Mouse (Mus musculus) left cerebral cortex, adult 2 months (tissue): ENCODE data around the gene Ablim2. TPM values are rescaled to one million over a fixed set of nuclear protein-coding genes. Genes with fewer than 3 reads are reported as not detected.

Experiments used
- DNase-seq, 2 experiments: peaks; one replicate each; pipeline ENCODE4 v3.0.0; 2021 to 2022; ENCODE audit warnings: low spot score in 2 of 2, mixed read lengths in 1 of 2; ENCODE audit errors: extremely low spot score in 1 of 2
- H3K27ac ChIP-seq: fragments of 200-600 bp; 2 replicates; pipeline ENCODE4 v1.8.1; 2022
- H3K4me3 ChIP-seq: fragments of 200-600 bp; 2 replicates; pipeline ENCODE4 v1.8.1; 2022
- CTCF ChIP-seq: fragments of 200-600 bp; IDR thresholded peaks from 2 replicates; pipeline ENCODE4 v1.8.1; 2022; ENCODE audit warnings: antibody characterized with exemption, mild to moderate bottlenecking, moderate library complexity
- intact Hi-C: fragments of 180-260 bp; cut with DNase I; formaldehyde crosslinking; loops from one replicate; pipeline ENCODE4 v1.15.1; 2025
- total RNA-seq, 2 experiments: library from RNA; stranded (reverse); gene quantifications; 2 replicates each; pipeline ENCODE4 v1.2.3; 2021

Ablim2 gene
- total RNA-seq, 2 experiments from 2014 or later, result 191 to 208 TPM

- DNase-seq, result peak; percentile 98 to 99
- intact Hi-C loops, result loop anchor here (1.0 kb wide), 1 partner anchor 79 kb away; no protein-coding TSS in a partner anchor
- no peak; the same call in 1 of the 2 replicates for TF ChIP-seq CTCF
- peak within 1 kb of the TSS; percentile 89 for H3K27ac ChIP-seq
- peak within 1 kb of the TSS; percentile 84 for H3K4me3 ChIP-seq
Measured at GRCm38 (mm10) chr5:35893093-35893804, 135.6 kb downstream of the Ablim2 start, which contains the start of gene Afap1. Afap1 (plus strand) TSS chr5:35893319.

- peak; percentile 60 to 66 for DNase-seq
- intact Hi-C loops, result loop anchor here (1.0 kb wide), 1 partner anchor 78 kb away; no protein-coding TSS in a partner anchor
- Histone ChIP-seq H3K4me3 (peak overlapping the region; percentile 84), H3K27ac (peak overlapping the region; percentile 89)
- peak; percentile 59 for TF ChIP-seq CTCF
Measured at GRCm38 (mm10) chr5:35893805-35894260, 136.2 kb downstream of the Ablim2 start.

GRCm38 (mm10) chr5:35894295-35895047 lies 136.8 kb downstream of the Ablim2 start:
- intact Hi-C loops, result no loop called here
- DNase-seq, result no peak
- H3K27ac ChIP-seq, result peak overlapping the region; percentile 89
- peak overlapping the region; percentile 84 for H3K4me3 ChIP-seq
- TF ChIP-seq CTCF, result no peak

- Histone ChIP-seq H3K4me3 (no peak overlapping the region), H3K27ac (no peak overlapping the region)
- TF ChIP-seq CTCF, result no peak
- intact Hi-C loops, result no loop called here
- no peak for DNase-seq
Measured at GRCm38 (mm10) chr5:35895926-35896325, 138.2 kb downstream of the Ablim2 start.

- Histone ChIP-seq H3K27ac (no peak overlapping the region; the same call in 1 of the 2 replicates), H3K4me3 (no peak overlapping the region)
- no peak for TF ChIP-seq CTCF
- DNase-seq, result no peak
- intact Hi-C loops, result no loop called here
Measured at GRCm38 (mm10) chr5:35896556-35896955, 138.9 kb downstream of the Ablim2 start.

GRCm38 (mm10) chr5:35897147-35897546 lies 139.5 kb downstream of the Ablim2 start:
- H3K4me3 ChIP-seq, result no peak overlapping the region
- no peak for DNase-seq
- intact Hi-C loops, result no loop called here
- no peak for TF ChIP-seq CTCF
- no peak overlapping the region for H3K27ac ChIP-seq

- no peak for TF ChIP-seq CTCF
- intact Hi-C loops, result no loop called here
Measured at GRCm38 (mm10) chr5:35898114-35898513, 140.4 kb downstream of the Ablim2 start.

GRCm38 (mm10) chr5:35898994-35899393 lies 141.3 kb downstream of the Ablim2 start:
- no peak for DNase-seq
- intact Hi-C loops, result no loop called here
- Histone ChIP-seq H3K4me3 (no peak overlapping the region), H3K27ac (no peak overlapping the region)
- no peak for TF ChIP-seq CTCF

More at GRCm38 (mm10) chr5:35898114-35898513, 140.4 kb downstream of the Ablim2 start:
- Histone ChIP-seq H3K4me3 (no peak overlapping the region), H3K27ac (no peak overlapping the region)
- DNase-seq, result no peak

GRCm38 (mm10) chr5:35900401-35901225 lies 142.9 kb downstream of the Ablim2 start:
- TF ChIP-seq CTCF, result no peak
- intact Hi-C loops, result no loop called here
- no peak for DNase-seq
- Histone ChIP-seq H3K27ac (no peak overlapping the region), H3K4me3 (no peak overlapping the region)

GRCm38 (mm10) chr5:35901226-35901809 lies 143.6 kb downstream of the Ablim2 start:
- TF ChIP-seq CTCF, result no peak
- no peak for DNase-seq
- H3K27ac ChIP-seq, result no peak overlapping the region
- intact Hi-C loops, result no loop called here
- no peak overlapping the region for H3K4me3 ChIP-seq

GRCm38 (mm10) chr5:35903456-35903855 lies 145.8 kb downstream of the Ablim2 start:
- intact Hi-C loops, result no loop called here
- DNase-seq, result no peak
- TF ChIP-seq CTCF, result no peak
- H3K27ac ChIP-seq, result no peak overlapping the region
- no peak overlapping the region for H3K4me3 ChIP-seq
